Mouse (Mus musculus): ENCODE data around the gene Atp1b2. TPM values are rescaled to one million over a fixed set of nuclear protein-coding genes. Genes with fewer than 3 reads are reported as not detected.

The Atp1b2 gene
- total and polyA plus RNA-seq, 3 experiments = 13.4 to 136 TPM; not detected in 1

DNA sequence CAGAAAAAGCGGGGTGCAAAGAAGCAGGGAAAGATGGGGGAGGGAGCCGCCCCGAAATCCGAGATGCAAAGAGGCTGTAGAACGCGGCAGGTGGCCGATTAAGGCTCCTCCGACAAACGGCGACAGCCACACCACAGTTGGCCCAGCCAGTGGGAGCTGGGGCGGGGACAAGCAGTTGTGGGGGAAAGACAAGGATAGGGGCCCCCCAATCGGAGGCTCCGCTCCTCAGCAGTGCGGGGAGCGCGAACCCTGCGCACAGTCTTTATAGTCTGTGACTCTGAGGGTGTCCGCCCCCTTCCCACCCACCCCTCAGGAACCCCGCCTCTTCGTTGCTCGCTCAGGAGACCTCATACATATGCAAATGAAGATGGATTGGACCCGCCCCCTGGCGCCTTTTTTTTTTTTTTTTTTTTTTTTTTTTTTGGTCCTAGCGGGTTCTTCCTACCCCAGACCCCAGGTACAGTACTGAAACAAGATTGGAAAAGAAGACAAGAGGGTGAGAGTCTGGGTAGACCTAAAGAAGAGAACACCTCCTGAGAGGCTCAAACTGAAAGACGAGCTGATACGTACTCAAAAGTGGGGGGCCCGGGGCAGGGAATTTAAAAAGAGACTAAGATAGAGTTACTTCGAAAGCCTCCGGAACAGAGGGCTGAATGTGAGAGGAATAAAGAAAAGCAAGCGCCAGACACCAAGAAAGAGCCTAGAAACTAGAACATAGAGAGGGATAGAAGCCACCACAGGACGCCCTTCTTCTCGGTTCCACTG lies at the start of gene Atp1b2 (continued):
- TF ChIP-seq HCFC1 (IDR thresholded peaks at IDR 0.05; ENCODE audit: low read depth, low read length) = peak; percentile 71
- TF ChIP-seq CHD2 (IDR thresholded peaks at IDR 0.05; ENCODE audit: low read length) = no peak
- no peak; the same call in 1 of the 2 replicates for TF ChIP-seq POLR2AphosphoS5 (IDR thresholded peaks at IDR 0.05; ENCODE audit: borderline replicate concordance, low read depth, low read length)
- TF ChIP-seq MXI1 (IDR thresholded peaks at IDR 0.05; ENCODE audit: low read depth, low read length) = peak; percentile 72; the same call in 1 of the 2 replicates
- peak; percentile 59; the same call in 1 of the 2 replicates for TF ChIP-seq ELF1 (IDR thresholded peaks at IDR 0.05; ENCODE audit: low read depth, low read length)

DNA sequence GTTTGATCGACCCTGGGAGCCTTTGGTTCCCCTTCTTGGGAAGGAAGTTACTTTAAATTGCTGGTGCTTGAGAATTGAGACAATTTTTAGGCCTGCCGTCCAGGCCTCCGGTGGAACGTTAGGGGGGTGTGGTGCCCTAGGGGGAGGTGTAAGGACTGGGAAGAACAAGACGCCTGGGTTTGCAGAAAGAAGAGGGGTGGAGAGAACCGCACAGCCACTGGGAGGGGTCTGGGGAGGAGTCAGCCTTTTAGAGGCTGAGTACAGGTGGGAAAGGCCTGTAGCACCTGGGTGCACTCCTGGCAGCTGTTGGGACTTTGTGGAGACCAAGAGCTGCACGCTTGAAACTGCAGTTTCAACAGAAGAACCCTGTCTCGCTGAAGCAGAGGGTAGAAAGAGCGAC lies 49.0 kb upstream of the Atp1b2 start:
- TF ChIP-seq CTCF (IDR thresholded peaks at IDR 0.05 in 2 of 3, conservative IDR thresholded peaks at IDR 0.05 in 1 of 3; ENCODE audit: control insufficient read depth in 1 of 3, insufficient read depth in 1 of 3, low read depth in 2 of 3, low read length in 3 of 3, poor library complexity in 1 of 3, severe bottlenecking in 1 of 3) (no peak), POLR2A (IDR thresholded peaks at IDR 0.05; ENCODE audit: control insufficient read depth in 1 of 2, insufficient read depth in 1 of 2, low read depth in 1 of 2, low read length in 2 of 2, poor library complexity in 1 of 2) (0 out of 4 replicates have a peak, but pooled peaks of 1 of the 2 experiments have one; percentile 9)
- Histone ChIP-seq H3K27me3 (ENCODE audit: control insufficient read depth in 1 of 2, insufficient read depth in 2 of 2, low read length in 2 of 2) (no peaks in the 10 kb centered on the region), H3K79me2 (ENCODE audit: control insufficient read depth, insufficient read depth, low read length, poor library complexity) (no peaks in the 10 kb centered on the region), H3K36me3 (ENCODE audit: control insufficient read depth in 1 of 2, insufficient read depth in 2 of 2, low read length in 2 of 2) (peaks cover 8 to 19% of the 10 kb centered on the region in 2 experiments), H3K4me3 (ENCODE audit: control insufficient read depth in 1 of 2, insufficient read depth in 1 of 2, low read depth in 2 of 2, low read length in 2 of 2) (no peak overlapping the region), H3K27ac (ENCODE audit: control insufficient read depth, low read depth, low read length) (no peak overlapping the region), H3K4me1 (ENCODE audit: control insufficient read depth in 1 of 2, insufficient read depth in 2 of 2, low read length in 2 of 2) (peaks cover 0 to 4% of the 10 kb centered on the region in 2 experiments; a peak in 3 of 4 replicates), H3K9ac (ENCODE audit: control insufficient read depth, low read depth, low read length, poor library complexity, severe bottlenecking) (no peak overlapping the region), H3K9me3 (replicated peaks; ENCODE audit: insufficient read depth, low read length) (no peaks in the 10 kb centered on the region)
- no peak for DNase-seq (ENCODE audit: low read depth, low spot score)

- Histone ChIP-seq H3K36me3 (ENCODE audit: control insufficient read depth in 1 of 2, insufficient read depth in 2 of 2, low read length in 2 of 2) (peaks cover 8 to 26% of the 10 kb centered on the region in 2 experiments), H3K9ac (ENCODE audit: control insufficient read depth, low read depth, low read length, poor library complexity, severe bottlenecking) (no peak overlapping the region), H3K9me3 (replicated peaks; ENCODE audit: insufficient read depth, low read length) (no peaks in the 10 kb centered on the region), H3K27me3 (ENCODE audit: control insufficient read depth in 1 of 2, insufficient read depth in 2 of 2, low read length in 2 of 2) (no peaks in the 10 kb centered on the region), H3K27ac (ENCODE audit: control insufficient read depth, low read depth, low read length) (no peak overlapping the region), H3K4me1 (ENCODE audit: control insufficient read depth in 1 of 2, insufficient read depth in 2 of 2, low read length in 2 of 2) (peaks cover 0 to 4% of the 10 kb centered on the region in 2 experiments; a peak in 3 of 4 replicates), H3K79me2 (ENCODE audit: control insufficient read depth, insufficient read depth, low read length, poor library complexity) (no peaks in the 10 kb centered on the region), H3K4me3 (ENCODE audit: control insufficient read depth in 1 of 2, insufficient read depth in 1 of 2, low read depth in 2 of 2, low read length in 2 of 2) (no peak overlapping the region)
- no peak for DNase-seq (ENCODE audit: low read depth, low spot score)
- no peak for TF ChIP-seq RAD21 (IDR thresholded peaks at IDR 0.05; ENCODE audit: low read depth, low read length)
- no peak for TF ChIP-seq ZMIZ1 (IDR thresholded peaks at IDR 0.05; ENCODE audit: low read depth, low read length)
These were observed 47.7 kb upstream of the Atp1b2 start for GRCm38 (mm10) chr11:69653399-69653798.

- H3K4me3 ChIP-seq (ENCODE audit: control insufficient read depth in 1 of 2, insufficient read depth in 1 of 2, low read depth in 2 of 2, low read length in 2 of 2) = no peak overlapping the region
- H3K27me3 ChIP-seq (ENCODE audit: control insufficient read depth in 1 of 2, insufficient read depth in 2 of 2, low read length in 2 of 2) = no peaks in the 10 kb centered on the region
- TF ChIP-seq ZC3H11A (IDR thresholded peaks at IDR 0.05; ENCODE audit: low read depth, low read length) (no peak), GATA1 (IDR thresholded peaks at IDR 0.05; ENCODE audit: low read depth, low read length) (no peak), BHLHE40 (IDR thresholded peaks at IDR 0.05; ENCODE audit: borderline replicate concordance, low read depth, low read length) (no peak), TBP (IDR thresholded peaks at IDR 0.05; ENCODE audit: low read depth, low read length) (no peak), NELFE (IDR thresholded peaks at IDR 0.05; ENCODE audit: low read depth, low read length) (no peak)
- H3K4me1 ChIP-seq (ENCODE audit: control insufficient read depth in 1 of 2, insufficient read depth in 2 of 2, low read length in 2 of 2) = no peaks in the 10 kb centered on the region
- no peak overlapping the region for H3K27ac ChIP-seq (ENCODE audit: control insufficient read depth, low read depth, low read length)
- peaks cover 0 to 56% of the 10 kb centered on the region in 2 experiments; a peak in 2 of 4 replicates for H3K36me3 ChIP-seq (ENCODE audit: control insufficient read depth in 1 of 2, insufficient read depth in 2 of 2, low read length in 2 of 2)
- H3K9me3 ChIP-seq (replicated peaks; ENCODE audit: insufficient read depth, low read length) = no peaks in the 10 kb centered on the region
- no peak for DNase-seq (ENCODE audit: low read depth, low spot score)
- no peak overlapping the region for H3K9ac ChIP-seq (ENCODE audit: control insufficient read depth, low read depth, low read length, poor library complexity, severe bottlenecking)
- no peaks in the 10 kb centered on the region for H3K79me2 ChIP-seq (ENCODE audit: control insufficient read depth, insufficient read depth, low read length, poor library complexity)
These were observed 40.1 kb upstream of the Atp1b2 start for GRCm38 (mm10) chr11:69645860-69646259.
